31 mouse cellular contexts compared by ENCODE assay signal in the genomic region with DNA sequence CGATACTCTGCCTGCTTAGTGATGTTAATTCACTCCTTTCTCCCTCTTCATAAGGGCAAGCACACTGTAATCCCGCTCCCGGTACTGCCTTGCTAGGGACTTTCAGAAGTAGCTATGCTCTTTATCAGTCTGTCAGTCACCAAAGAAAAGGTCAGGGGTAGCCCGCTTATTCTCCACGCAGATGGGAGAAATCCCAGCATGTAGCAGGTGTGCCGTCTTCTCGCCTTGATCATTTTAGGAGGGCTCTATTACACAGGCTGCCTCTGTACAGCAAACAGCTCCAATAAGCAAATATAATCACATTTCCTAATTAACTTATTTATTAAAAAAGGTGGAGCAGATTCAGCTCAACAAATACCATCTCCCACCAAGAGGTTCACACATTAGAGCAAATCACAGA.
A peak's percentile ranks its signal among the peaks of the same experiment; 100 is the strongest.
DNase-seq lines count a peak whose midpoint lies in the region; ATAC-seq and TF ChIP-seq lines count a peak whose summit lies in the region.
"Had no signal": no experiment of that assay in that cellular context is flagged by ENCODE, and none has a peak within 500 bp of the region (broad histone marks: within the 10 kb centered on the region; RNA-seq: fewer than 3 reads in every experiment).

No protein-coding gene starts in this region.

- H3K27me3 ChIP-seq in forebrain, embryonic 12.5 days, result no peaks in the 10 kb centered on the region
- H3K27me3 ChIP-seq in forebrain, embryonic 15.5 days, result no peaks in the 10 kb centered on the region
- H3K27me3 ChIP-seq in hindbrain, embryonic 12.5 days, result no peaks in the 10 kb centered on the region
- no peaks in the 10 kb centered on the region for H3K27me3 ChIP-seq in hindbrain, embryonic 16.5 days (replicated peaks; ENCODE audit: control insufficient read depth, insufficient read depth, low read length)
- no peaks in the 10 kb centered on the region for H3K27me3 ChIP-seq in midbrain, embryonic 16.5 days (ENCODE audit: control insufficient read depth, insufficient read depth, low read depth, low read length)
- H3K27me3 ChIP-seq: CH12.LX; embryonic facial prominence, embryonic 15.5 days; heart, embryonic 12.5 days; kidney, embryonic 15.5 days; liver, embryonic 12.5 days had no signal

- H3K4me2 ChIP-seq in forebrain, embryonic 12.5 days, result no peak overlapping the region
- no peak overlapping the region for H3K4me2 ChIP-seq in forebrain, embryonic 15.5 days (replicated peaks)
- H3K4me2 ChIP-seq in hindbrain, embryonic 12.5 days (replicated peaks), result no peak overlapping the region
- H3K4me2 ChIP-seq in hindbrain, embryonic 16.5 days (ENCODE audit: low read length), result no peak overlapping the region
- H3K4me2 ChIP-seq in midbrain, embryonic 16.5 days (ENCODE audit: low read length), result no peak overlapping the region
- H3K4me2 ChIP-seq: embryonic facial prominence, embryonic 15.5 days; heart, embryonic 12.5 days; kidney, embryonic 15.5 days; liver, embryonic 12.5 days had no signal

- ATAC-seq in forebrain, embryonic 12.5 days (ENCODE audit: low FRiP score), result peak; percentile 47
- no peak for ATAC-seq in forebrain, embryonic 15.5 days (replicated peaks)
- ATAC-seq in hindbrain, embryonic 12.5 days (ENCODE audit: low FRiP score), result no peak
- ATAC-seq in hindbrain, embryonic 16.5 days, result no peak; the same call in 1 of the 2 replicates
- 0 out of 2 replicates have a peak, but pooled peaks have one; percentile 41 for ATAC-seq in midbrain, embryonic 16.5 days
- ATAC-seq: inflammation-experienced regulatory T-cells, adult 6 months; liver, embryonic 12.5 days; liver, postnatal 0 days had no signal

- H3K27ac ChIP-seq in forebrain, embryonic 12.5 days, result peak overlapping the region; percentile 9; the same call in 1 of the 2 replicates
- H3K27ac ChIP-seq in forebrain, embryonic 15.5 days (replicated peaks), result no peak overlapping the region
- peak overlapping the region; percentile 44 for H3K27ac ChIP-seq in hindbrain, embryonic 12.5 days
- no peak overlapping the region for H3K27ac ChIP-seq in hindbrain, embryonic 16.5 days (ENCODE audit: low read depth, low read length)
- no peak overlapping the region for H3K27ac ChIP-seq in midbrain, embryonic 16.5 days (ENCODE audit: low read length)
- H3K27ac ChIP-seq: embryonic facial prominence, embryonic 10.5 days; embryonic facial prominence, embryonic 15.5 days; kidney, embryonic 15.5 days; liver, embryonic 12.5 days; stomach, postnatal 0 days had no signal

- H3K9ac ChIP-seq in forebrain, embryonic 12.5 days, result no peak overlapping the region
- no peak overlapping the region for H3K9ac ChIP-seq in forebrain, embryonic 15.5 days (replicated peaks)
- no peak overlapping the region for H3K9ac ChIP-seq in hindbrain, embryonic 12.5 days
- H3K9ac ChIP-seq in hindbrain, embryonic 16.5 days (ENCODE audit: low read depth, low read length), result no peak overlapping the region
- 0 out of 2 replicates have a peak overlapping the region, but pooled peaks have one; percentile 4 for H3K9ac ChIP-seq in midbrain, embryonic 16.5 days (ENCODE audit: low read depth, low read length)
- H3K9ac ChIP-seq: embryonic facial prominence, embryonic 15.5 days; heart, embryonic 12.5 days; kidney, embryonic 15.5 days; liver, embryonic 12.5 days; liver, postnatal 0 days had no signal

- no peaks in the 10 kb centered on the region for H3K36me3 ChIP-seq in forebrain, embryonic 12.5 days (replicated peaks)
- no peaks in the 10 kb centered on the region for H3K36me3 ChIP-seq in forebrain, embryonic 15.5 days
- no peaks in the 10 kb centered on the region for H3K36me3 ChIP-seq in hindbrain, embryonic 12.5 days
- H3K36me3 ChIP-seq in hindbrain, embryonic 16.5 days (ENCODE audit: control insufficient read depth, insufficient read depth, low read length), result no peaks in the 10 kb centered on the region
- no peaks in the 10 kb centered on the region for H3K36me3 ChIP-seq in midbrain, embryonic 16.5 days (ENCODE audit: control insufficient read depth, insufficient read depth, low read length)
- H3K36me3 ChIP-seq: embryonic facial prominence, embryonic 10.5 days; embryonic facial prominence, embryonic 15.5 days; heart, embryonic 12.5 days; kidney, embryonic 15.5 days; liver, embryonic 12.5 days had no signal

- WGBS in forebrain, embryonic 12.5 days, result 23% methylated on average over 7 of the region's 7 CpGs
- 21% methylated on average over 7 of the region's 7 CpGs for WGBS in forebrain, embryonic 15.5 days
- 26% methylated on average over 7 of the region's 7 CpGs for WGBS in hindbrain, embryonic 12.5 days
- 20% methylated on average over 7 of the region's 7 CpGs for WGBS in hindbrain, embryonic 16.5 days
- 21% methylated on average over 7 of the region's 7 CpGs for WGBS in midbrain, embryonic 16.5 days

- DNase-seq in brain, embryonic 14.5 days (ENCODE audit: low read depth), result peak; percentile 77
- DNase-seq in kidney, adult 9 months, result no peak
- no peak for DNase-seq in Muller cell, postnatal 12 days (ENCODE audit: inconsistent ontology term)
- DNase-seq: adrenal gland, adult 8-10 months; cerebellum, adult 8-10 months; cerebellum, postnatal 25 days; gastrocnemius, postnatal 25 days; heart, adult 11 months; heart, postnatal 4 days; kidney, adult 11 months; kidney, postnatal 25 days; layer of hippocampus, postnatal 36 days; left cerebral cortex, postnatal 4 days; liver, postnatal 0 days; lung, postnatal 36 days; right cerebral cortex, postnatal 4 days; thymus, adult 18-20 months; thymus, postnatal 36 days had no signal

- H3K4me3 ChIP-seq in forebrain, embryonic 12.5 days (replicated peaks), result no peak overlapping the region
- no peak overlapping the region for H3K4me3 ChIP-seq in forebrain, embryonic 15.5 days
- no peak overlapping the region for H3K4me3 ChIP-seq in hindbrain, embryonic 12.5 days
- H3K4me3 ChIP-seq in hindbrain, embryonic 16.5 days (ENCODE audit: low read length), result no peak overlapping the region
- H3K4me3 ChIP-seq in midbrain, embryonic 16.5 days (ENCODE audit: low read depth, low read length), result no peak overlapping the region
- H3K4me3 ChIP-seq: embryonic facial prominence, embryonic 10.5 days; embryonic facial prominence, embryonic 15.5 days; heart, embryonic 12.5 days; kidney, embryonic 15.5 days; liver, embryonic 12.5 days had no signal

- no peaks in the 10 kb centered on the region for H3K9me3 ChIP-seq in forebrain, embryonic 12.5 days
- no peaks in the 10 kb centered on the region for H3K9me3 ChIP-seq in forebrain, embryonic 15.5 days
- no peaks in the 10 kb centered on the region for H3K9me3 ChIP-seq in hindbrain, embryonic 12.5 days (replicated peaks)
- H3K9me3 ChIP-seq in hindbrain, embryonic 16.5 days (ENCODE audit: control insufficient read depth, low read length), result no peaks in the 10 kb centered on the region
- H3K9me3 ChIP-seq in midbrain, embryonic 16.5 days (replicated peaks; ENCODE audit: control insufficient read depth, low read length, poor library complexity, severe bottlenecking), result no peaks in the 10 kb centered on the region
- H3K9me3 ChIP-seq: embryonic facial prominence, embryonic 10.5 days; embryonic facial prominence, embryonic 15.5 days; heart, embryonic 12.5 days; kidney, embryonic 15.5 days; liver, embryonic 12.5 days had no signal

- TF ChIP-seq POLR2A in brain, embryonic 14.5 days (IDR thresholded peaks at IDR 0.05; ENCODE audit: borderline replicate concordance, extremely low read depth, insufficient read depth, insufficient read length, poor library complexity, severe bottlenecking), result no peak

- no peak for TF ChIP-seq CTCF in brain, embryonic 14.5 days (IDR thresholded peaks at IDR 0.05; ENCODE audit: borderline replicate concordance, extremely low read depth, insufficient read depth, insufficient read length)

- peaks cover 35% of the 10 kb centered on the region for H3K4me1 ChIP-seq in forebrain, embryonic 12.5 days
- H3K4me1 ChIP-seq in forebrain, embryonic 15.5 days, result peaks cover 37% of the 10 kb centered on the region
- peaks cover 41% of the 10 kb centered on the region for H3K4me1 ChIP-seq in hindbrain, embryonic 12.5 days
- H3K4me1 ChIP-seq in hindbrain, embryonic 16.5 days (ENCODE audit: control insufficient read depth, insufficient read depth, low read depth, low read length), result peaks cover 15% of the 10 kb centered on the region
- peaks cover 14% of the 10 kb centered on the region for H3K4me1 ChIP-seq in midbrain, embryonic 16.5 days (ENCODE audit: control insufficient read depth, insufficient read depth, low read length)
- H3K4me1 ChIP-seq: liver, embryonic 12.5 days had no signal

Comparison
In these comparisons a context has a peak if more than half of its experiments do, and no peak if none do; other contexts are left out.
1. ATAC-seq: peak in forebrain, embryonic 12.5 days (single experiment) and midbrain, embryonic 16.5 days (single experiment); none in forebrain, embryonic 15.5 days (single experiment), hindbrain, embryonic 12.5 days (single experiment) and hindbrain, embryonic 16.5 days (single experiment).
2. H3K27ac ChIP-seq: peak in forebrain, embryonic 12.5 days (single experiment) and hindbrain, embryonic 12.5 days (single experiment); none in forebrain, embryonic 15.5 days (single experiment), hindbrain, embryonic 16.5 days (single experiment) and midbrain, embryonic 16.5 days (single experiment).